34 mouse cellular contexts compared by ENCODE assay signal in the genomic region with DNA sequence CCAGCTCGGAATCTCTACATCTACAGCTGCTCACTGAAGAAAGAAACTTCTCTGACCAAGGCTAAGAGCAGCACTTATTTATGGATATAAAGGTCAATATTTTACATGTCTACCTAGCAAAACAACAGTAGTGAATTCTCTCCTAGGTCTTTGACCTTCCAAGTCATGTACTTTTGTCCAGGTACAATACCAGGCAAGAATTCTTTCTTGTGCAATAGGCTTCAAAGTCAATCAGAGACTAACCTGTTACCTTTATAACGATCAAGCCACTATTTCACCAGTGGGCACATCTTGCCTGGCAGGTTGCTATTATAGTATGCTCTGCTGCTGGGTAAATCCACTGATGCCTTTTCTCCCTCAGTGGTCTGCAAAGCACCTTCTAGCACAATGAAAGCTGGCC.
"Had no signal": no experiment of that assay in that cellular context is flagged by ENCODE, and none has a peak within 500 bp of the region (broad histone marks: within the 10 kb centered on the region; RNA-seq: fewer than 3 reads in every experiment).

No protein-coding gene starts in this region.

- H3K4me2 ChIP-seq: heart, embryonic 11.5 days; heart, embryonic 12.5 days; heart, embryonic 13.5 days; heart, embryonic 15.5 days; hindbrain, embryonic 12.5 days; hindbrain, embryonic 13.5 days; hindbrain, embryonic 14.5 days; hindbrain, embryonic 15.5 days; intestine, embryonic 15.5 days; kidney, embryonic 15.5 days had no signal

- H3K4me1 ChIP-seq: heart, embryonic 10.5 days; heart, embryonic 12.5 days; heart, embryonic 13.5 days; heart, embryonic 15.5 days; hindbrain, embryonic 10.5 days; hindbrain, embryonic 12.5 days; hindbrain, embryonic 13.5 days; hindbrain, embryonic 15.5 days; intestine, embryonic 15.5 days; kidney, embryonic 15.5 days had no signal

- H3K4me3 ChIP-seq: heart, adult 2 months; heart, embryonic 10.5 days; heart, embryonic 12.5 days; heart, embryonic 13.5 days; heart, embryonic 15.5 days; hindbrain, embryonic 10.5 days; hindbrain, embryonic 12.5 days; hindbrain, embryonic 13.5 days; hindbrain, embryonic 15.5 days; intestine, embryonic 15.5 days; kidney, embryonic 15.5 days; layer of hippocampus, adult 2 months had no signal

- H3K36me3 ChIP-seq: heart, embryonic 10.5 days; heart, embryonic 12.5 days; heart, embryonic 13.5 days; heart, embryonic 15.5 days; hindbrain, embryonic 10.5 days; hindbrain, embryonic 12.5 days; hindbrain, embryonic 13.5 days; hindbrain, embryonic 15.5 days; intestine, embryonic 15.5 days; kidney, embryonic 15.5 days had no signal

- H3K9ac ChIP-seq: heart, embryonic 12.5 days; heart, embryonic 13.5 days; heart, embryonic 15.5 days; hindbrain, embryonic 12.5 days; hindbrain, embryonic 13.5 days; hindbrain, embryonic 14.5 days; hindbrain, embryonic 15.5 days; intestine, embryonic 15.5 days; kidney, embryonic 15.5 days had no signal

- H3K9me3 ChIP-seq: heart, embryonic 10.5 days; heart, embryonic 12.5 days; heart, embryonic 13.5 days; heart, embryonic 15.5 days; hindbrain, embryonic 10.5 days; hindbrain, embryonic 12.5 days; hindbrain, embryonic 13.5 days; hindbrain, embryonic 15.5 days; intestine, embryonic 15.5 days; kidney, embryonic 15.5 days had no signal

- H3K27me3 ChIP-seq: heart, embryonic 12.5 days; heart, embryonic 13.5 days; heart, embryonic 15.5 days; hindbrain, embryonic 12.5 days; hindbrain, embryonic 13.5 days; hindbrain, embryonic 15.5 days; intestine, embryonic 15.5 days; kidney, embryonic 15.5 days had no signal

- ATAC-seq: hindbrain, embryonic 16.5 days; hindbrain, postnatal 0 days; inflammation-experienced regulatory T-cells, adult 6 months; intestine, embryonic 15.5 days had no signal

- H3K27ac ChIP-seq: heart, adult 2 months; heart, embryonic 10.5 days; heart, embryonic 13.5 days; heart, embryonic 15.5 days; hindbrain, embryonic 10.5 days; hindbrain, embryonic 12.5 days; hindbrain, embryonic 13.5 days; hindbrain, embryonic 14.5 days; hindbrain, embryonic 15.5 days; hindbrain, postnatal 0 days; intestine, embryonic 15.5 days; kidney, embryonic 15.5 days; kidney, postnatal 0 days; layer of hippocampus, adult 2 months had no signal

- DNase-seq: heart, adult 2 months; heart, postnatal 10 days; heart, postnatal 14 days; heart, postnatal 36 days; heart, postnatal 4 days; kidney, adult 11 months; kidney, adult 18-20 months; kidney, adult 2 months; kidney, adult 8-10 months; kidney, adult 9 months; kidney, postnatal 10 days; kidney, postnatal 14 days; kidney, postnatal 25 days; kidney, postnatal 36 days; kidney, postnatal 4 days; layer of hippocampus, adult 9-11 months; layer of hippocampus, postnatal 36 days had no signal
